In genomic region chr10:122802218-122802617, GRCm38 (mm10) we compare ENCODE assay signal across 8 mouse cellular contexts.
DNase-seq lines count a peak whose midpoint lies in the region; ATAC-seq and TF ChIP-seq lines count a peak whose summit lies in the region.

No protein-coding gene starts in this region.

- ATAC-seq in intestine, embryonic 14.5 days (replicated peaks; ENCODE audit: low FRiP score, low TSS enrichment, low read depth) = peak; percentile 41; the same call in 1 of the 2 replicates
- ATAC-seq in neural tube, embryonic 12.5 days (ENCODE audit: low FRiP score, low read depth) = peak; percentile 23

- peak overlapping the region; percentile 58 for H3K4me2 ChIP-seq in intestine, embryonic 14.5 days (ENCODE audit: low read length)
- H3K4me2 ChIP-seq in neural tube, embryonic 12.5 days (replicated peaks) = peak overlapping the region; percentile 49

- no peaks in the 10 kb centered on the region for H3K36me3 ChIP-seq in intestine, embryonic 14.5 days (ENCODE audit: control insufficient read depth, insufficient read depth, low read length)
- H3K36me3 ChIP-seq in neural tube, embryonic 12.5 days = no peaks in the 10 kb centered on the region

- H3K4me1 ChIP-seq in embryonic fibroblast, embryonic 13.5 days (ENCODE audit: control insufficient read depth, insufficient read depth, low read length) = peaks cover 7% of the 10 kb centered on the region
- H3K4me1 ChIP-seq in intestine, embryonic 14.5 days (replicated peaks; ENCODE audit: control insufficient read depth, insufficient read depth, low read length) = no peaks in the 10 kb centered on the region; the same call in 1 of the 2 replicates
- H3K4me1 ChIP-seq in neural tube, embryonic 12.5 days = peaks cover 9% of the 10 kb centered on the region; the same call in 1 of the 2 replicates

- H3K27me3 ChIP-seq in intestine, embryonic 14.5 days (replicated peaks; ENCODE audit: control insufficient read depth, insufficient read depth, low read length) = no peaks in the 10 kb centered on the region
- H3K27me3 ChIP-seq in neural tube, embryonic 12.5 days (replicated peaks) = no peaks in the 10 kb centered on the region

- peaks cover 3% of the 10 kb centered on the region; the same call in 1 of the 2 replicates for H3K9me3 ChIP-seq in intestine, embryonic 14.5 days (ENCODE audit: control insufficient read depth, low read length)
- H3K9me3 ChIP-seq in neural tube, embryonic 12.5 days = peaks cover 3% of the 10 kb centered on the region; the same call in 1 of the 2 replicates

- no peak overlapping the region for H3K27ac ChIP-seq in left cerebral cortex, adult 2 months
- H3K27ac ChIP-seq in embryonic fibroblast, embryonic 13.5 days (ENCODE audit: insufficient read depth, low read length) = no peak overlapping the region
- H3K27ac ChIP-seq in intestine, embryonic 14.5 days (ENCODE audit: low read depth) = no peak overlapping the region
- H3K27ac ChIP-seq in neural tube, embryonic 12.5 days = no peak overlapping the region

- H3K9ac ChIP-seq in intestine, embryonic 14.5 days (ENCODE audit: low read length) = peak overlapping the region; percentile 20; the same call in 1 of the 2 replicates
- no peak overlapping the region for H3K9ac ChIP-seq in neural tube, embryonic 12.5 days

- intact Hi-C loops in left cerebral cortex, adult 2 months (cut with DNase I) = no loop called here

- H3K4me3 ChIP-seq in left cerebral cortex, adult 2 months = no peak overlapping the region
- no peak overlapping the region for H3K4me3 ChIP-seq in embryonic fibroblast, embryonic 13.5 days (ENCODE audit: insufficient read depth, low read length)
- H3K4me3 ChIP-seq in intestine, embryonic 14.5 days (ENCODE audit: low read depth, low read length) = peak overlapping the region; percentile 19
- 0 out of 2 replicates have a peak overlapping the region, but pooled peaks have one; percentile 1 for H3K4me3 ChIP-seq in neural tube, embryonic 12.5 days

- no peak for TF ChIP-seq POLR2A in embryonic fibroblast, embryonic 13.5 days (IDR thresholded peaks at IDR 0.05; ENCODE audit: low read depth, low read length)

- 25% methylated on average over 30 of the region's 30 CpGs for WGBS in intestine, embryonic 14.5 days
- WGBS in neural tube, embryonic 12.5 days = 40% methylated on average over 30 of the region's 30 CpGs

- no peak for DNase-seq in left cerebral cortex, adult 2 months (ENCODE audit: extremely low spot score in 1 of 2, low spot score in 2 of 2)
- DNase-seq in left cerebral cortex, adult 18-20 months (ENCODE audit: low spot score in 2 of 2) = no peak
- DNase-seq in intestine, embryonic 14.5 days (ENCODE audit: low spot score) = no peak
- no peak for DNase-seq in urinary bladder, adult 2 months (ENCODE audit: low spot score)
- DNase-seq in right cerebral cortex, adult 18-20 months = no peak
- DNase-seq in gastrocnemius, postnatal 10 days = no peak

- peak; percentile 9 for TF ChIP-seq CTCF in left cerebral cortex, adult 2 months (IDR thresholded peaks at IDR 0.05)
- TF ChIP-seq CTCF in embryonic fibroblast, embryonic 13.5 days (IDR thresholded peaks at IDR 0.05; ENCODE audit: borderline replicate concordance, insufficient read depth, low read length) = peak; percentile 28; the same call in 1 of the 2 replicates

Comparison
In these comparisons a context has a peak if more than half of its experiments do, and no peak if none do; other contexts are left out.
1. H3K4me3 ChIP-seq: peak in intestine, embryonic 14.5 days (single experiment) and neural tube, embryonic 12.5 days (single experiment); none in left cerebral cortex, adult 2 months (single experiment) and embryonic fibroblast, embryonic 13.5 days (single experiment).